Mouse (Mus musculus) gastrocnemius, adult 18-20 months (tissue): ENCODE measurements around the gene Olfr317. TPM values are rescaled to one million over a fixed set of nuclear protein-coding genes. Genes with fewer than 3 reads are reported as not detected.
"Not testable (repeated sequence)": the region's sequence is repeated elsewhere in the genome, so short reads cannot be mapped to it uniquely, and the experiment has no call there.

ENCODE experiments used
- DNase-seq: peaks from one replicate; pipeline ENCODE4 v3.0.0; 2021; ENCODE audit warnings: low spot score
- long read RNA-seq, 2 experiments: library from polyadenylated mRNA; stranded (forward); transcript quantifications; one replicate each; pipeline ENCODE4 v2.0.0; 2021
- total RNA-seq, 2 experiments: library from RNA; stranded (reverse); gene quantifications; 2 replicates each; pipeline ENCODE4 v1.2.3; 2021

The Olfr317 gene
- not detected for total RNA-seq
- long read RNA-seq, experiment 1, result 0 reads
- long read RNA-seq, experiment 2, result 0 reads

GRCm38 (mm10) chr11:58738792-58739262 lies at the start of gene Olfr317:
TSS of gene Olfr317 (minus strand) at chr11:58739212.
- DNase-seq, result no peak

- DNase-seq, result no peak
Measured at GRCm38 (mm10) chr11:58788346-58788745, 49.3 kb upstream of the Olfr317 start.

GRCm38 (mm10) chr11:58787651-58788050 lies 48.6 kb upstream of the Olfr317 start:
- DNase-seq, result no peak

- no peak for DNase-seq
Measured at GRCm38 (mm10) chr11:58784182-58784581, 45.2 kb upstream of the Olfr317 start.

- no peak for DNase-seq
Measured at GRCm38 (mm10) chr11:58782480-58783089, 43.6 kb upstream of the Olfr317 start, which contains the start of gene Olfr314. TSS of gene Olfr314 (plus strand) at chr11:58782952.

- no peak for DNase-seq
Measured at GRCm38 (mm10) chr11:58772888-58773287, 33.9 kb upstream of the Olfr317 start, which contains the start of gene Olfr315. TSS of gene Olfr315 (plus strand) at chr11:58773188.

- DNase-seq, result no peak
Measured at GRCm38 (mm10) chr11:58752434-58752833, 13.4 kb upstream of the Olfr317 start, which contains the start of gene Olfr316. TSS of gene Olfr316 (plus strand) at chr11:58752734.

- DNase-seq, result not testable (repeated sequence)
Measured at GRCm38 (mm10) chr11:58751096-58751495, 12.1 kb upstream of the Olfr317 start.

GRCm38 (mm10) chr11:58733372-58733771 lies 5.6 kb downstream of the Olfr317 start:
- DNase-seq, result no peak

GRCm38 (mm10) chr11:58727896-58728650 lies 10.9 kb downstream of the Olfr317 start:
- DNase-seq, result not testable (repeated sequence)

GRCm38 (mm10) chr11:58723914-58724313 lies 15.1 kb downstream of the Olfr317 start, which contains the start of gene Olfr318:
TSS of gene Olfr318 (minus strand) at chr11:58724014.
- DNase-seq, result no peak

GRCm38 (mm10) chr11:58719701-58720100 lies 19.3 kb downstream of the Olfr317 start:
- DNase-seq, result no peak

GRCm38 (mm10) chr11:58717723-58718122 lies 21.3 kb downstream of the Olfr317 start:
- DNase-seq, result not testable (repeated sequence)

GRCm38 (mm10) chr11:58709086-58709485 lies 29.9 kb downstream of the Olfr317 start:
- DNase-seq, result no peak

- DNase-seq, result no peak
Measured at GRCm38 (mm10) chr11:58698862-58699261, 40.1 kb downstream of the Olfr317 start, which contains the start of gene Olfr319. TSS of gene Olfr319 (plus strand) at chr11:58699162.

Other genes starting within 250 kb of the Olfr317 start
- gene Olfr332, start 246.7 kb downstream of the Olfr317 start, total RNA-seq, result not detected
- not detected for gene Olfr331, start 236.6 kb downstream of the Olfr317 start, total RNA-seq
- not detected for gene Olfr330, start 204.4 kb downstream of the Olfr317 start, total RNA-seq
- not detected for gene Olfr329-ps, start 192.8 kb downstream of the Olfr317 start, total RNA-seq
- not detected for gene Olfr328, start 183.6 kb downstream of the Olfr317 start, total RNA-seq
- gene Olfr224, start 168.7 kb downstream of the Olfr317 start, total RNA-seq, result not detected
- not detected for gene Olfr325, start 161.5 kb downstream of the Olfr317 start, total RNA-seq
- not detected for gene Olfr324, start 144.1 kb downstream of the Olfr317 start, total RNA-seq
- gene 2210407C18Rik, start 123.1 kb downstream of the Olfr317 start, total RNA-seq, result not detected
- gene Olfr323, start 108.7 kb downstream of the Olfr317 start, total RNA-seq, result not detected
- not detected for gene Trim58, start 98.7 kb downstream of the Olfr317 start, total RNA-seq
- not detected for gene Olfr322, start 80.4 kb downstream of the Olfr317 start, total RNA-seq
- gene Olfr320, start 58.1 kb downstream of the Olfr317 start, total RNA-seq, result not detected
- gene Olfr319, start 40.0 kb downstream of the Olfr317 start, total RNA-seq, result not detected
- gene Olfr318, start 15.2 kb downstream of the Olfr317 start, total RNA-seq, result not detected
- gene Olfr316, start 13.5 kb upstream of the Olfr317 start, total RNA-seq, result not detected
- gene Olfr315, start 34.0 kb upstream of the Olfr317 start, total RNA-seq, result not detected
- gene Olfr314, start 43.7 kb upstream of the Olfr317 start, total RNA-seq, result not detected
- gene Fam183b, start 62.7 kb upstream of the Olfr317 start, total RNA-seq, result not detected
- gene Olfr313, start 75.8 kb upstream of the Olfr317 start, total RNA-seq, result not detected
- not detected for gene Olfr312, start 90.0 kb upstream of the Olfr317 start, total RNA-seq
- gene Olfr311, start 100.0 kb upstream of the Olfr317 start, total RNA-seq, result not detected
- gene Gm12258, start 107.9 kb upstream of the Olfr317 start, total RNA-seq, result under 1 TPM; 0.78 TPM
- gene 2810021J22Rik, start 128.0 kb upstream of the Olfr317 start, total RNA-seq, result 1 to 10 TPM in 1 of 2 experiments, under 1 TPM in 1; 0.82 to 1.2 TPM
- gene Zfp39, start 165.0 kb upstream of the Olfr317 start, total RNA-seq, result 1 to 10 TPM; 2.8 to 3.1 TPM
- not detected for gene Btnl10, start 178.7 kb upstream of the Olfr317 start, total RNA-seq
- 10 to 100 TPM; 88.8 to 90.3 TPM for gene Rnf187, start 199.7 kb upstream of the Olfr317 start, total RNA-seq
- under 1 TPM; 0.62 to 0.97 TPM for gene Hist3h2ba, start 209.7 kb upstream of the Olfr317 start, total RNA-seq
- gene Hist3h2a, start 215.5 kb upstream of the Olfr317 start, total RNA-seq, result 10 to 100 TPM in 1 of 2 experiments, 1 to 10 TPM in 1; 9.1 to 11.1 TPM
- gene Trim17, start 215.5 kb upstream of the Olfr317 start, total RNA-seq, result under 1 TPM; 0.31 to 0.41 TPM
- gene Trim11, start 238.9 kb upstream of the Olfr317 start, total RNA-seq, result 1 to 10 TPM; 5.9 to 6.5 TPM